Mouse (Mus musculus): ENCODE measurements around the gene Exoc3l2. TPM values are rescaled to one million over a fixed set of nuclear protein-coding genes. Genes with fewer than 3 reads are reported as not detected.

The Exoc3l2 gene
- polyA plus RNA-seq (2015; fragmentation: Nextera tagmentation; extraction: Ambion mirVana) = 1.3 and 2.0 TPM in 2 replicates

DNA sequence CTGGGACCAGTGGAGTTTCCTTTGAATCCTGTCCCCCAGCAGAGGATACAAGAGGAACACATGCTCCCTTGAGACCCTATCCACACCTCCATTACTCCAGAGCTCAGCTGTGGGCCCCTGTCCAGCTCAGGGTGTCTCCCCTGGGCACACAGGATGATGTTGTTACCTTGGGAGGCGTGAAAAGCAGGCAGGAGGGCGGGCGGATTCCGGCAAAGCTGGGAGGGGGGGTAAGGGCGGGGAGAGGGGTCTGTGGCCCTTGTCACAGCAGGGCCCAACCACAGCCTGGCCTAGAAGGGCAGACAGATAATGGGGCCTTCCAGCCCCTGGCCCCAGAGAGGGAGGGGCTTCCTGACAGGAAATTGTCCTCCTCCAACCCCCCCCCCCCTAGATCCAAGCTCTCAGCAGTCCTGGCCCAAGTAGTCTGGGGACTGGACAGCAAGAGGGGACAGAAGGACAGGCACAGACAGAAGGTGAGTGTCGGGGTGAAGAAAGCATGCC is at the start of gene Exoc3l2:
Gene Exoc3l2, plus strand, starts transcription at position 448 of the 498 bp plus-strand sequence.

GRCm38 (mm10) chr7:19458591-19459111 is 4.5 kb upstream of the Exoc3l2 start, which contains the start of gene Mark4:
TSS of gene Mark4 (minus strand) at chr7:19458821.

GRCm38 (mm10) chr7:19508150-19508923 is 45.2 kb downstream of the Exoc3l2 start, which contains the start of the genes Bloc1s3 and Trappc6a:
TSS of gene Bloc1s3 (minus strand) at chr7:19508367.
TSS of gene Trappc6a (plus strand) at chr7:19508395.

GRCm38 (mm10) chr7:19517652-19518365 is 54.7 kb downstream of the Exoc3l2 start, which contains the start of gene Nkpd1:
TSS of gene Nkpd1 (plus strand) at chr7:19517838.

Other genes starting within 250 kb of the Exoc3l2 start
- gene Opa3, start 235.0 kb upstream of the Exoc3l2 start, polyA plus RNA-seq (2015; fragmentation: Nextera tagmentation; extraction: Ambion mirVana) = 14.7 and 14.8 TPM in 2 replicates
- 71.2 and 86.4 TPM in 2 replicates for gene Vasp, start 191.5 kb upstream of the Exoc3l2 start, polyA plus RNA-seq (2015; fragmentation: Nextera tagmentation; extraction: Ambion mirVana)
- 0.18 and 0.19 TPM in 2 replicates for gene Ppm1n, start 183.3 kb upstream of the Exoc3l2 start, polyA plus RNA-seq (2015; fragmentation: Nextera tagmentation; extraction: Ambion mirVana)
- gene Rtn2, start 180.7 kb upstream of the Exoc3l2 start, polyA plus RNA-seq (2015; fragmentation: Nextera tagmentation; extraction: Ambion mirVana) = 4.2 and 4.7 TPM in 2 replicates
- gene Fosb, start 153.3 kb upstream of the Exoc3l2 start, polyA plus RNA-seq (2015; fragmentation: Nextera tagmentation; extraction: Ambion mirVana) = 0.07 TPM in 1 of 2 replicates, not detected in the other
- 25.0 and 25.6 TPM in 2 replicates for gene Ercc1, start 118.6 kb upstream of the Exoc3l2 start, polyA plus RNA-seq (2015; fragmentation: Nextera tagmentation; extraction: Ambion mirVana)
- 14.4 and 16.6 TPM in 2 replicates for gene Cd3eap, start 103.8 kb upstream of the Exoc3l2 start, polyA plus RNA-seq (2015; fragmentation: Nextera tagmentation; extraction: Ambion mirVana)
- gene Ppp1r13l, start 103.6 kb upstream of the Exoc3l2 start, polyA plus RNA-seq (2015; fragmentation: Nextera tagmentation; extraction: Ambion mirVana) = 1.8 and 2.3 TPM in 2 replicates
- gene Ercc2, start 81.3 kb upstream of the Exoc3l2 start, polyA plus RNA-seq (2015; fragmentation: Nextera tagmentation; extraction: Ambion mirVana) = 7.3 and 9.0 TPM in 2 replicates
- gene Klc3, start 59.2 kb upstream of the Exoc3l2 start, polyA plus RNA-seq (2015; fragmentation: Nextera tagmentation; extraction: Ambion mirVana) = 0.65 and 0.82 TPM in 2 replicates
- 0.96 and 1.4 TPM in 2 replicates for gene Ckm, start 58.6 kb upstream of the Exoc3l2 start, polyA plus RNA-seq (2015; fragmentation: Nextera tagmentation; extraction: Ambion mirVana)
- gene Mark4, start 4.5 kb upstream of the Exoc3l2 start, polyA plus RNA-seq (2015; fragmentation: Nextera tagmentation; extraction: Ambion mirVana) = 2.9 and 3.6 TPM in 2 replicates
- gene Bloc1s3, start 45.0 kb downstream of the Exoc3l2 start, polyA plus RNA-seq (2015; fragmentation: Nextera tagmentation; extraction: Ambion mirVana) = 1.6 and 2.5 TPM in 2 replicates
- 57.5 and 68.7 TPM in 2 replicates for gene Trappc6a, start 45.1 kb downstream of the Exoc3l2 start, polyA plus RNA-seq (2015; fragmentation: Nextera tagmentation; extraction: Ambion mirVana)
- 0.08 TPM in 1 of 2 replicates, not detected in the other for gene Nkpd1, start 54.5 kb downstream of the Exoc3l2 start, polyA plus RNA-seq (2015; fragmentation: Nextera tagmentation; extraction: Ambion mirVana)
- 11.3 and 12.5 TPM in 2 replicates for gene Ppp1r37, start 99.7 kb downstream of the Exoc3l2 start, polyA plus RNA-seq (2015; fragmentation: Nextera tagmentation; extraction: Ambion mirVana)
- gene Zfp296, start 114.0 kb downstream of the Exoc3l2 start, polyA plus RNA-seq (2015; fragmentation: Nextera tagmentation; extraction: Ambion mirVana) = 1.8 and 1.9 TPM in 2 replicates
- 111 and 119 TPM in 2 replicates for gene Gemin7, start 114.3 kb downstream of the Exoc3l2 start, polyA plus RNA-seq (2015; fragmentation: Nextera tagmentation; extraction: Ambion mirVana)
- gene Clasrp, start 141.2 kb downstream of the Exoc3l2 start, polyA plus RNA-seq (2015; fragmentation: Nextera tagmentation; extraction: Ambion mirVana) = 18.1 and 23.1 TPM in 2 replicates
- 4.3 and 6.2 TPM in 2 replicates for gene Relb, start 166.1 kb downstream of the Exoc3l2 start, polyA plus RNA-seq (2015; fragmentation: Nextera tagmentation; extraction: Ambion mirVana)
- 36.0 and 39.2 TPM in 2 replicates for gene Clptm1, start 201.7 kb downstream of the Exoc3l2 start, polyA plus RNA-seq (2015; fragmentation: Nextera tagmentation; extraction: Ambion mirVana)
- 6.8 and 9.4 TPM in 2 replicates for gene Apoc2, start 214.6 kb downstream of the Exoc3l2 start, polyA plus RNA-seq (2015; fragmentation: Nextera tagmentation; extraction: Ambion mirVana)
- gene Gm44805, start 218.1 kb downstream of the Exoc3l2 start, polyA plus RNA-seq (2015; fragmentation: Nextera tagmentation; extraction: Ambion mirVana) = 0.24 and 0.97 TPM in 2 replicates
- gene Apoc4, start 218.1 kb downstream of the Exoc3l2 start, polyA plus RNA-seq (2015; fragmentation: Nextera tagmentation; extraction: Ambion mirVana) = 1.3 and 1.5 TPM in 2 replicates
- gene Apoc1, start 229.3 kb downstream of the Exoc3l2 start, polyA plus RNA-seq (2015; fragmentation: Nextera tagmentation; extraction: Ambion mirVana) = 13.8 and 18.6 TPM in 2 replicates
- 304 and 441 TPM in 2 replicates for gene Apoe, start 235.9 kb downstream of the Exoc3l2 start, polyA plus RNA-seq (2015; fragmentation: Nextera tagmentation; extraction: Ambion mirVana)

All from spleen, postnatal 0 days (tissue).